Comparison of ENCODE assay signal across 10 mouse cellular contexts in genomic region chr2:178698648-178699047, GRCm38 (mm10).
DNase-seq lines count a peak whose midpoint lies in the region; ATAC-seq lines count a peak whose summit lies in the region.
"Had no signal": no experiment of that assay in that cellular context is flagged by ENCODE, and none has a peak within 500 bp of the region (broad histone marks: within the 10 kb centered on the region; RNA-seq: fewer than 3 reads in every experiment).

No protein-coding gene starts in this region.

- 54% methylated on average over 13 of the region's 13 CpGs for WGBS in hindbrain, embryonic 16.5 days
- WGBS in hindbrain, embryonic 13.5 days, result 79% methylated on average over 13 of the region's 13 CpGs

- no peaks in the 10 kb centered on the region for H3K9me3 ChIP-seq in hindbrain, embryonic 16.5 days (ENCODE audit: control insufficient read depth, low read length)
- no peaks in the 10 kb centered on the region for H3K9me3 ChIP-seq in hindbrain, embryonic 13.5 days
- H3K9me3 ChIP-seq: embryonic facial prominence, embryonic 13.5 days had no signal

- peak; percentile 76 to 85 for DNase-seq in cerebellum, postnatal 10 days
- peak; percentile 68 to 69 for DNase-seq in heart, adult 9 months (ENCODE audit: low spot score in 2 of 2)
- DNase-seq in layer of hippocampus, postnatal 25 days (ENCODE audit: extremely low spot score in 1 of 2, low spot score in 1 of 2), result peak; percentile 26 to 54
- peak; percentile 22 for DNase-seq in ovary, postnatal 10 days (ENCODE audit: low spot score)
- DNase-seq in MN1 (ENCODE audit: low spot score), result no peak
- DNase-seq in embryo, embryonic 9.5 days (ENCODE audit: extremely low spot score), result no peak

- no peaks in the 10 kb centered on the region for H3K36me3 ChIP-seq in hindbrain, embryonic 16.5 days (ENCODE audit: control insufficient read depth, insufficient read depth, low read length)
- H3K36me3 ChIP-seq in hindbrain, embryonic 13.5 days, result no peaks in the 10 kb centered on the region
- H3K36me3 ChIP-seq: embryonic facial prominence, embryonic 13.5 days had no signal

- H3K4me1 ChIP-seq in hindbrain, embryonic 16.5 days (ENCODE audit: control insufficient read depth, insufficient read depth, low read depth, low read length), result 0 out of 2 replicates have a peak, but pooled peaks cover 3% of the 10 kb centered on the region
- H3K4me1 ChIP-seq in hindbrain, embryonic 13.5 days (replicated peaks), result no peaks in the 10 kb centered on the region

- no peak overlapping the region for H3K4me3 ChIP-seq in hindbrain, embryonic 16.5 days (ENCODE audit: low read length)
- H3K4me3 ChIP-seq in hindbrain, embryonic 13.5 days, result no peak overlapping the region
- H3K4me3 ChIP-seq: embryonic facial prominence, embryonic 13.5 days had no signal

- H3K4me2 ChIP-seq in hindbrain, embryonic 16.5 days (ENCODE audit: low read length), result no peak overlapping the region
- H3K4me2 ChIP-seq in hindbrain, embryonic 13.5 days, result no peak overlapping the region
- H3K4me2 ChIP-seq: embryonic facial prominence, embryonic 13.5 days had no signal

- H3K9ac ChIP-seq in hindbrain, embryonic 16.5 days (ENCODE audit: low read depth, low read length), result no peak overlapping the region
- H3K9ac ChIP-seq in hindbrain, embryonic 13.5 days, result no peak overlapping the region
- H3K9ac ChIP-seq: embryonic facial prominence, embryonic 13.5 days; liver, embryonic 14.5 days had no signal

- H3K27ac ChIP-seq in hindbrain, embryonic 16.5 days (ENCODE audit: low read depth, low read length), result peak overlapping the region; percentile 51
- H3K27ac ChIP-seq in hindbrain, embryonic 13.5 days, result no peak overlapping the region
- H3K27ac ChIP-seq: embryonic facial prominence, embryonic 13.5 days; liver, embryonic 14.5 days had no signal

- H3K27me3 ChIP-seq in hindbrain, embryonic 16.5 days (replicated peaks; ENCODE audit: control insufficient read depth, insufficient read depth, low read length), result no peaks in the 10 kb centered on the region
- H3K27me3 ChIP-seq in hindbrain, embryonic 13.5 days, result no peaks in the 10 kb centered on the region
- H3K27me3 ChIP-seq: embryonic facial prominence, embryonic 13.5 days had no signal

- peak; percentile 93 for ATAC-seq in hindbrain, embryonic 16.5 days
- ATAC-seq in hindbrain, embryonic 13.5 days (ENCODE audit: low FRiP score), result no peak

Comparison
In these comparisons a context has a peak if more than half of its experiments do, and no peak if none do; other contexts are left out.
1. DNase-seq: peak in cerebellum, postnatal 10 days (2 of 2), heart, adult 9 months (2 of 2), layer of hippocampus, postnatal 25 days (2 of 2) and ovary, postnatal 10 days (single experiment); none in MN1 (single experiment) and embryo, embryonic 9.5 days (single experiment).